Mouse (Mus musculus) heart, postnatal 0 days (tissue): Measurements from ENCODE around the gene Clhc1.

Experiments used
- CTCF ChIP-seq: IDR thresholded peaks from 2 replicates; pipeline ENCODE4 v1.5.1; 2016; ENCODE audit warnings: antibody characterized with exemption, control low read depth, low read depth
- EP300 ChIP-seq: IDR thresholded peaks from 2 replicates; pipeline ENCODE4 v1.6.1; 2016; ENCODE audit warnings: antibody characterized with exemption, low read depth

- TF ChIP-seq CTCF (no peak), EP300 (no peak)
Measured at GRCm38 (mm10) chr11:29514325-29514681, 33.4 kb upstream of the Clhc1 start.
